Mouse (Mus musculus) C2C12 (cell line): ENCODE measurements around the gene Zic4. TPM values are rescaled to one million over a fixed set of nuclear protein-coding genes. Genes with fewer than 3 reads are reported as not detected.

Experiments
- H3K27me3 ChIP-seq: one replicate; pipeline ENCODE4 v1.6.1; 2011; ENCODE audit not compliant: control insufficient read depth, insufficient read depth, insufficient read length
- H3K36me3 ChIP-seq: one replicate; pipeline ENCODE4 v1.6.1; 2011; ENCODE audit not compliant: control insufficient read depth, insufficient read depth
- H3K4me3 ChIP-seq: one replicate; pipeline ENCODE4 v1.5.1; 2011; ENCODE audit warnings: mild to moderate bottlenecking, control low read depth; ENCODE audit not compliant: poor library complexity, insufficient read depth, severe bottlenecking
- H3K79me2 ChIP-seq: one replicate; pipeline ENCODE4 v1.6.1; 2011; ENCODE audit not compliant: control insufficient read depth, insufficient read depth
- H3K79me3 ChIP-seq: one replicate; pipeline ENCODE4 v1.6.1; 2011; ENCODE audit warnings: low read depth, control low read depth
- H3ac ChIP-seq: one replicate; pipeline ENCODE3; 2011; ENCODE audit warnings: low read depth; ENCODE audit not compliant: control insufficient read depth, insufficient read length
- CEBPB ChIP-seq: IDR thresholded peaks from one replicate; pipeline ENCODE4 v1.6.1; 2011; ENCODE audit warnings: low read depth, mild to moderate bottlenecking, control low read depth, moderate library complexity
- CTCF ChIP-seq: IDR thresholded peaks from one replicate; pipeline ENCODE4 v1.5.1; 2011; ENCODE audit not compliant: control insufficient read depth, insufficient read depth, insufficient read length
- FOSL1 ChIP-seq: IDR thresholded peaks from one replicate; pipeline ENCODE4 v1.8.0; 2011; ENCODE audit warnings: mild to moderate bottlenecking, low read length; ENCODE audit not compliant: poor library complexity, insufficient read depth, severe bottlenecking
- MAX ChIP-seq: IDR thresholded peaks from one replicate; pipeline ENCODE4 v1.6.1; 2011; ENCODE audit warnings: mild to moderate bottlenecking, control low read depth
- MYOD1 ChIP-seq: IDR thresholded peaks from one replicate; pipeline ENCODE4 v1.6.1; 2011; ENCODE audit warnings: low read depth; ENCODE audit not compliant: control insufficient read depth, insufficient read length
- MYOG ChIP-seq: IDR thresholded peaks from one replicate; pipeline ENCODE4 v1.6.1; 2011; ENCODE audit not compliant: control insufficient read depth, insufficient read length; ENCODE audit errors: extremely low read depth
- USF1 ChIP-seq: IDR thresholded peaks from one replicate; pipeline ENCODE4 v1.6.1; 2011; ENCODE audit warnings: low read depth, mild to moderate bottlenecking, control low read depth, moderate library complexity
- polyA plus RNA-seq: library from polyadenylated mRNA; unstranded; fragments of >200 nt; fragmentation: generic; extraction: Trizol; gene quantifications from one replicate; pipeline ENCODE4 v1.2.1, GENCODE M21; 2012; ENCODE audit warnings: missing spikeins

Gene Zic4
- polyA plus RNA-seq, 1 experiment, result 0.99 TPM

DNA sequence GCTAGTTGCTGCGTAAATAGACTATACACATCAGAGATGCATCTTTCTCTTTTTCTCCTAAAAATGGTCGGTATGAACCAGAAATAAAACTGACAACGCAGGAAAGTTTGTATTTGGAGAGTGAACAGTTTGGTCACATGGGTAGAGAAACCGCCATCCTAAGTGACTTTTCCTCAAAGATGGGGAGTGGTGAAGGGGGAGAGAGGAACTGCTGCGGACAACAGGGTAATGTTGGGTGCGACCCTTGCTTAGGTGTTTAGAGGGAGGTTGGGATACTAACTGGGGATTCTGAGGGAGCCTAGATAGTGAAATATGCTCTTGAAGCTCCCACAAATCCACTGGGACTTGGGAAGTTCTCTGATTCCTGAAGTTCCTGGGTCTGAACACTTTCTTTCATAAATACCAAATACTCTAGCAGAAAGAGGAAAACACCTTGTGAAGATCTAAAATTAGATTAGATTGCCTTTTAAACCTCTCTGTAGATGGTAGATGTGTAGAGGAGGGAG, 44.1 kb downstream of the Zic4 start:
- Histone ChIP-seq H3K27me3 (peaks cover 6% of the 10 kb centered on the region), H3K4me3 (no peak overlapping the region), H3K36me3 (no peaks in the 10 kb centered on the region), H3K79me3 (no peaks in the 10 kb centered on the region), H3K79me2 (no peaks in the 10 kb centered on the region), H3ac (no peak overlapping the region)
- no peak for TF ChIP-seq MAX
- TF ChIP-seq CEBPB, result no peak
- no peak for TF ChIP-seq MYOD1
- no peak for TF ChIP-seq FOSL1
- no peak for TF ChIP-seq CTCF
- TF ChIP-seq USF1, result no peak
- no peak for TF ChIP-seq MYOG

DNA sequence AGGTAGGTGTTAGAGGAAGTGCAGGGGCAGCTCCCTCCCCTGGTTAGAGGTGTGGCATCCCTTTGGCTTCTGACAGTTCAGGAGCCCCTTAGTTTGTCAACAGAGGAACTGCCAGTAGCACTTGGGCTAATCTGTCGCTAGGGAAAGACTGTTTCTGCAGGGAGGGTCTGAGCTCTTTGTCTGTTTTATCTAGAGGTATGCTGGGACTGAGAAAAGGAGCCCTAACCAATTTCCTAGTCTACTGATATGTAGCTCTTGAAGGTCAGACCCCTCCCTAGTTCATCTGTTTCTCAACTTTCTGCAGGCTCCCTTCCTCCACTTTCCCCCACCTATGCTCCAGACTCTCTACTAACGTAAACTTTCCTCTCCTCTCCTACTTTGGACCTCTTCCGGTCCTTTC, 47.6 kb downstream of the Zic4 start:
- no peaks in the 10 kb centered on the region for H3K36me3 ChIP-seq
- H3K4me3 ChIP-seq, result no peak overlapping the region
- H3K79me3 ChIP-seq, result no peaks in the 10 kb centered on the region
- TF ChIP-seq CTCF (no peak), MYOG (no peak), MYOD1 (no peak), CEBPB (no peak), MAX (no peak), USF1 (no peak), FOSL1 (no peak)
- no peak overlapping the region for H3ac ChIP-seq
- peaks cover 3% of the 10 kb centered on the region for H3K27me3 ChIP-seq
- no peaks in the 10 kb centered on the region for H3K79me2 ChIP-seq

DNA sequence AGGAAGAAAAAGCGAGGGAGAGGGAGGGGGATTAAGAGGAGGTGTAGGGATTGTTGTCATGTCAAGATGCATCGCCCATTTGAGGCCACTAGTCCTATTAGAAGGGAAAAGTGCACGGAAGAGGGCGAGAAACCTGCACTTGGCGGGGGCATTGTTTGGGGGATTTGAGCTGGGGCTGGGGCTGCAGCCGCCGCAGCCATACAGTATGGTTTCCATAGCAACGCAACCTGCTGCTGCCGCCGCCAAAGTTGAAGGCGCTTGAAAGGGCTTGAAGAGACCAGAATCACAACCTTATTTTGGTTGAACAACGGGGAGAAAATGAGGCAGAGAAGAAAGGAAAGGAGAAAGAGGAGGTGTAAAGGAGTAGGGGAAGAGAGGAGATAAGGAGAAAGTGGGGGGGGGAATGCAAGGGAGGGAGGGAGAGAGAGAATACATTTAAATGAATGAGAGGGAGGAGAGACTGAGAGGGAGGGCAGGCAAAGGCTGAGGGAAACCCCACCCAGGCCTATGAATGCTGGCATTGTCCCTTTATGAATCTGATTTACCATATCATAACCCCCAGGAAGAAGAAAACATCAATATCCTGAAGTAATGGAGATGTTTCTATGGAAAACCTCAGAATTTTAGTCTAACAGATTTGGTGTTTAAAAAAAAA, 51.9 kb downstream of the Zic4 start:
- TF ChIP-seq MYOG (no peak), MAX (no peak), FOSL1 (no peak), USF1 (no peak), CTCF (no peak), CEBPB (no peak), MYOD1 (no peak)
- H3K79me2 ChIP-seq, result no peaks in the 10 kb centered on the region
- no peaks in the 10 kb centered on the region for H3K79me3 ChIP-seq
- H3K4me3 ChIP-seq, result no peak overlapping the region
- no peaks in the 10 kb centered on the region for H3K27me3 ChIP-seq
- no peaks in the 10 kb centered on the region for H3K36me3 ChIP-seq
- no peak overlapping the region for H3ac ChIP-seq

DNA sequence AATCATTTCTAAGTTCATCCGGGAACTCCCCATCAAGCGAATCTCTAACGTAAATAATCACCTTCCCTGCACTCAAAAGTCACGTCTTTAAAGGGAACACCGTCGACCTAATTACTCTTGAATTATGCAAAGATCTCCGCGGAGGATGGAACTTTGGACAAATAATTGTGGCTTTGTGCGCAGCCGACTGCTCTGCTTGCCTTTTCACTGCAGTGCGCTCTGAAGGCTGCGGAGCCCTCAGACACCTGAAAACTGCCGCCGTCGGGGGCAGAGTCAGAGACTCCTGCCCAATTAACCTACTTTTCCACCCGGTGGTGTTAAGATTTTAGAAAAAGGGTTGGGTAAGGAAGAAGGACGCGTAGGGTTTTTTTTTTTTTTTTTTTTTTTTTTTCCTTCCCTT, 58.2 kb downstream of the Zic4 start:
- TF ChIP-seq FOSL1 (no peak), MYOD1 (no peak), CEBPB (no peak), MAX (no peak), USF1 (no peak), CTCF (no peak), MYOG (no peak)
- Histone ChIP-seq H3ac (no peak overlapping the region), H3K79me3 (no peaks in the 10 kb centered on the region), H3K27me3 (no peaks in the 10 kb centered on the region), H3K4me3 (no peak overlapping the region), H3K36me3 (no peaks in the 10 kb centered on the region), H3K79me2 (no peaks in the 10 kb centered on the region)

Other genes starting within 250 kb of the Zic4 start
- gene Zic1, start 3.4 kb downstream of the Zic4 start, polyA plus RNA-seq, result 9.9 TPM